Mouse (Mus musculus): Measurements from ENCODE around the gene Blm. TPM values are rescaled to one million over a fixed set of nuclear protein-coding genes. Genes with fewer than 3 reads are reported as not detected.
A peak's percentile ranks its signal among the peaks of the same experiment; 100 is the strongest.
"Not testable (repeated sequence)": the region's sequence is repeated elsewhere in the genome, so short reads cannot be mapped to it uniquely, and the experiment has no call there.

The Blm gene
- polyA plus RNA-seq, 1 experiment, result 6.3 TPM

DNA sequence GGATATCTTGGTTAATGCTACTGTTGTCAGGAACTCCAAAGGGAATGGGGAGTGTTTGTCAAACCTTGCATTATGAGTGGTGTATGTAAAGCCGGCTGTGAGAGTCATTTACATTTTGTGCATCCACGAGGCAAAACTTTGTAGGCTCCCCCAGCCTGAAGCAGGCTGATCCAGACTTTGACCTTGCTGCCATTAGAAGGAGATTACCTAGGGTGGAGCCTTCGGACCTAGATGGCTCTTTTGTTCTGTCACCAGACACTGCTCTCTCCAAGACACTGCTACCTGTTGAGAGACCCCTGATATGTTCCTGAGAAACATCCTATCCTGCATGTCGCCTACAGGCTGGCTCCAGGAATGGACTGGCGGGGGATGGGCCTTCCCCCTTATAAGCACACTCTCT lies 4.7 kb upstream of the Blm start:
- WGBS, result 93% methylated on average over 5 of the region's 5 CpGs
- H3K27me3 ChIP-seq (ENCODE audit: control insufficient read depth, insufficient read depth, low read length), result no peaks in the 10 kb centered on the region
- H3K4me3 ChIP-seq (ENCODE audit: control insufficient read depth, insufficient read depth, low read length), result no peak overlapping the region
- 0 out of 2 replicates have a peak, but pooled peaks cover under 1% of the 10 kb centered on the region for H3K4me1 ChIP-seq (replicated peaks; ENCODE audit: control insufficient read depth, insufficient read depth, low read length)
- H3K27ac ChIP-seq (ENCODE audit: control insufficient read depth, insufficient read depth, low read length), result no peak overlapping the region
- no peaks in the 10 kb centered on the region for H3K36me3 ChIP-seq (ENCODE audit: control insufficient read depth, insufficient read depth, low read length)
- no peak for TF ChIP-seq CTCF (IDR thresholded peaks at IDR 0.05; ENCODE audit: borderline replicate concordance, control insufficient read depth, extremely low read depth, insufficient read depth, low read length, poor library complexity)
- TF ChIP-seq POLR2A (IDR thresholded peaks at IDR 0.05; ENCODE audit: control insufficient read depth, extremely low read depth, insufficient read depth, low read length, poor library complexity), result no peak
- DNase-seq, result no peak

DNA sequence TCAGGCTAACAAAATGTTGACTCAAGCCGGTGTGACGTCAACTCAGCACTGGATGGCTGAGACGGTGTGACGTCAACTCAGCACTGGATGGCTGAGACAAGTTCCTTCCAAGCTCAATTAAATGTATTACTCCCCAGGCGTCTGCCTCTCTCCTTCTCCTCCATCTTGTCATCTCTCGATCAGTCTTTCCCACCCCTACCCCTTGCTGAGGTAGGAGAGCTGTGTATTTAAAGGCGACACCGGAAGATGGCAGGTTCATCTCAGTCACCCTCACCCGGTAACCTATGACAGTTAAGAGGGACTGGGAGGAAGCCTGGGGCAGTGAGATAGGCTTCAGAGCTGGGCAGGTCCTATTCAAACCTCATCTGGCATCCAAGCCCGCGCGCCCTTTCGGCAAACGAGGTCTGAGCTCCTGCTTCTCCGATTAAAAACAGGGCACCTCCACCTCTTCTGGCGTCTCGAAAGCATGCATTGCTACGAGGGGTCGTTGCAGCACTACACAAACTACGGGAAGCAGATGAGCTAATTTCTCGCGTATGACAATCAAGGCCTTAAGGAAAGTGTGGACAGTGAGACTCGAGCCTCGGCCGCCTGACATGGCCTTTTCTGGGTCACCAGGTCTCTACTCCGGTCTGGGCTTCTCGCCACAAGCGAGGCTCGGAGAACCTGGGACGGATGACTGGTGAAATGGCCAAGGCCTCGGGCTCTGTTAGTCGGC lies 469 bp downstream of the Blm start:
- Histone ChIP-seq H3K27me3 (ENCODE audit: control insufficient read depth, insufficient read depth, low read length) (no peaks in the 10 kb centered on the region), H3K4me3 (ENCODE audit: control insufficient read depth, insufficient read depth, low read length) (peak overlapping the region; percentile 75), H3K27ac (ENCODE audit: control insufficient read depth, insufficient read depth, low read length) (peak overlapping the region; percentile 14; the same call in 1 of the 2 replicates), H3K36me3 (ENCODE audit: control insufficient read depth, insufficient read depth, low read length) (no peaks in the 10 kb centered on the region), H3K4me1 (replicated peaks; ENCODE audit: control insufficient read depth, insufficient read depth, low read length) (peaks cover 6% of the 10 kb centered on the region; the same call in 1 of the 2 replicates)
- WGBS, result 1% methylated on average over 32 of the region's 32 CpGs
- TF ChIP-seq POLR2A (IDR thresholded peaks at IDR 0.05; ENCODE audit: control insufficient read depth, extremely low read depth, insufficient read depth, low read length, poor library complexity) (no peak), CTCF (IDR thresholded peaks at IDR 0.05; ENCODE audit: borderline replicate concordance, control insufficient read depth, extremely low read depth, insufficient read depth, low read length, poor library complexity) (no peak)
- peak; percentile 34 for DNase-seq

DNA sequence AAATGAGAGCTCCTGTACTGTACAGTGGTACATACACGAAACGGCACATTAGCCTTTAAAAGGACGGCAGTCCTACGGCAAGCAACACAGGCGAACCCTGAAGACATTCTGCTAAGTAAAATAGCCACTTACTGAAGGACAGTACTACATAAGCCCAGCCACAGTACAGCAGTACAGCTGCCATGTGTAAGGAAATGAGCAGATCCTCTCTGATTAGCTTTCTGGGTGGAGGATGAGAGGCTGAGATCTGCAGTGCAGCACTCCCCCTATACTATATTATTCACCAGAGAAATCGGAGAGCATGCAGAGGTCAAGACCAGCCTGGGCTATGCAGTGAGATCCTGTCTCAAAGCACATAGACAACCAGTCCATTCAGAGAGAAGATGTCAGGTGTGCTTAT lies 3.8 kb downstream of the Blm start:
- no peak for TF ChIP-seq POLR2A (IDR thresholded peaks at IDR 0.05; ENCODE audit: control insufficient read depth, extremely low read depth, insufficient read depth, low read length, poor library complexity)
- TF ChIP-seq CTCF (IDR thresholded peaks at IDR 0.05; ENCODE audit: borderline replicate concordance, control insufficient read depth, extremely low read depth, insufficient read depth, low read length, poor library complexity), result no peak
- H3K4me3 ChIP-seq (ENCODE audit: control insufficient read depth, insufficient read depth, low read length), result no peak overlapping the region
- DNase-seq, result no peak
- H3K27ac ChIP-seq (ENCODE audit: control insufficient read depth, insufficient read depth, low read length), result no peak overlapping the region
- H3K27me3 ChIP-seq (ENCODE audit: control insufficient read depth, insufficient read depth, low read length), result no peaks in the 10 kb centered on the region
- peaks cover 6% of the 10 kb centered on the region; the same call in 1 of the 2 replicates for H3K4me1 ChIP-seq (replicated peaks; ENCODE audit: control insufficient read depth, insufficient read depth, low read length)
- no peaks in the 10 kb centered on the region for H3K36me3 ChIP-seq (ENCODE audit: control insufficient read depth, insufficient read depth, low read length)
- WGBS, result 73% methylated on average over 6 of the region's 6 CpGs

DNA sequence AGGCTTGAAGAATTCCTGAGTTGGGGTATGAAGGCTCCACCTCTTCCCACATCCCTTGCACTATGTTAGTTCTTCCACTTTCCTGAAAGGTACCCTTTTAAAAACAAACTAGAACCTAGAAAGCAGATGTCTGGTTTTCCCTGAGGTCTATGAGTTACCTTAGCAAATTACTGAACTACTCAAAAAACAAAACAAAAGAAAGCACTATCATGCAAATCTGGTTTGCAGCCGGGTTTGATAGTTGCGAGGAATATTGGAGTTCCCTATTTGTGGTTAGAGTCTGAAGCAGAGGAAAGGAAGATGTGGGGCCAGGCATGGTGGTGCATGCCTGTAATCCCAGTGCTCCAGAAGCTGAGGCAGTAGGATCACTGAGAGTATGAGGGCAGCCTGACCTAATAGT lies 4.3 kb downstream of the Blm start:
- WGBS, result 60% methylated on average over 2 of the region's 2 CpGs
- peaks cover 6% of the 10 kb centered on the region; the same call in 1 of the 2 replicates for H3K4me1 ChIP-seq (replicated peaks; ENCODE audit: control insufficient read depth, insufficient read depth, low read length)
- no peak overlapping the region for H3K27ac ChIP-seq (ENCODE audit: control insufficient read depth, insufficient read depth, low read length)
- no peak overlapping the region for H3K4me3 ChIP-seq (ENCODE audit: control insufficient read depth, insufficient read depth, low read length)
- H3K36me3 ChIP-seq (ENCODE audit: control insufficient read depth, insufficient read depth, low read length), result no peaks in the 10 kb centered on the region
- TF ChIP-seq CTCF (IDR thresholded peaks at IDR 0.05; ENCODE audit: borderline replicate concordance, control insufficient read depth, extremely low read depth, insufficient read depth, low read length, poor library complexity) (no peak), POLR2A (IDR thresholded peaks at IDR 0.05; ENCODE audit: control insufficient read depth, extremely low read depth, insufficient read depth, low read length, poor library complexity) (no peak)
- H3K27me3 ChIP-seq (ENCODE audit: control insufficient read depth, insufficient read depth, low read length), result no peaks in the 10 kb centered on the region
- DNase-seq, result no peak

DNA sequence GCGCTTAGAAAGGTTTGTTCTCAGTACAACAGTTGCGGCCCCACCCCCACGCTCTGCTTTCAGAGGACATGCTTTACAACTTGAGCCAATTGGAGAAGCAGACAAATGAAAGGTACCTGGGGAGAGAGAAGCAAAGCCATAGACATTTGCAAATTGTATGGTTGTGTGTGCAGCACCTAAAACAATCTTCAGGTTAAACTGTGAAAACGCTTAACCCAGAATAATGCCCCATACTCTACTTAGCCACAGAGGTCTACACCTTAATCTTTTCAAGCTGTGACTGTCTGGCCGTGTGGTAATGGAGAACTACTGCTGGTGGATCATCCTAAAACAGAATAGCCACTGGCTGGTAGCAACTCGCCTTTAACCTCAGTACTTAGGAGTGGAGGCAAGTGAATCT lies 8.2 kb downstream of the Blm start:
- WGBS, result 94% methylated on average over 6 of the region's 6 CpGs
- H3K27me3 ChIP-seq (ENCODE audit: control insufficient read depth, insufficient read depth, low read length), result no peaks in the 10 kb centered on the region
- no peak overlapping the region for H3K27ac ChIP-seq (ENCODE audit: control insufficient read depth, insufficient read depth, low read length)
- no peak for TF ChIP-seq CTCF (IDR thresholded peaks at IDR 0.05; ENCODE audit: borderline replicate concordance, control insufficient read depth, extremely low read depth, insufficient read depth, low read length, poor library complexity)
- TF ChIP-seq POLR2A (IDR thresholded peaks at IDR 0.05; ENCODE audit: control insufficient read depth, extremely low read depth, insufficient read depth, low read length, poor library complexity), result no peak
- no peaks in the 10 kb centered on the region for H3K36me3 ChIP-seq (ENCODE audit: control insufficient read depth, insufficient read depth, low read length)
- no peak for DNase-seq
- H3K4me1 ChIP-seq (replicated peaks; ENCODE audit: control insufficient read depth, insufficient read depth, low read length), result no peaks in the 10 kb centered on the region
- H3K4me3 ChIP-seq (ENCODE audit: control insufficient read depth, insufficient read depth, low read length), result no peak overlapping the region

DNA sequence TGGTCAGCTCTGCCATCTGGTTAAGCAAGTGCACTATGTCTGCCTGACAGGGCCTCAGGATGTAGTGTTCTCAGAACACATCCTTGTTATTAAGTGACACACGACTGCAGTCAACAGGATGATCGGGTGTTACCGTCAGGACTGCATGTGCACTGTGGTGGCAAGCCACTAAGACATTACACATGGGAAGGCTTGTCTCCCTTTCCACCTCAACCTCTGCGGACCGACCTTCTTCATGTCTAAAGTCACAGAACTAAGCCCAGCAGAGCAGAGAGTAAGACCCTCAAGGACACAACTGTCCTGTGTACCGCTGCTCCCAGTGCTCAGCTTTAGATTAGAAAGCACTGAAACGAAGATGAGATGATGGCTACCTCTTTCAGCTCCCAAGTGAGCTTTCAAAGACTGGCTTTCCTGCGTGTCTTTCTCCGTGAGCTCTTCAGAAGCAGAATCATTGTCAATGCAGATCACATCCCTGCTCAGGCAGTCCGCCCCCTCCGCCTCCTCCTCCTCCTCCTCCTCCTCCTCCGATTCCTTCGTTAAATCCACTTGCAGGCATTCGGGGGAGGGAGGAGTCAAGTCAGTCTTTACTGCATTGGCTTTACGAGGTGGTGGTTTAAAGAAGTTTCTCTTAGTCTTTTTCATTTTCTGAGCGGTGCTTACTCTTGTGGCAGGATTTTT lies 22.4 kb downstream of the Blm start:
- 95% methylated on average over 16 of the region's 16 CpGs for WGBS

DNA sequence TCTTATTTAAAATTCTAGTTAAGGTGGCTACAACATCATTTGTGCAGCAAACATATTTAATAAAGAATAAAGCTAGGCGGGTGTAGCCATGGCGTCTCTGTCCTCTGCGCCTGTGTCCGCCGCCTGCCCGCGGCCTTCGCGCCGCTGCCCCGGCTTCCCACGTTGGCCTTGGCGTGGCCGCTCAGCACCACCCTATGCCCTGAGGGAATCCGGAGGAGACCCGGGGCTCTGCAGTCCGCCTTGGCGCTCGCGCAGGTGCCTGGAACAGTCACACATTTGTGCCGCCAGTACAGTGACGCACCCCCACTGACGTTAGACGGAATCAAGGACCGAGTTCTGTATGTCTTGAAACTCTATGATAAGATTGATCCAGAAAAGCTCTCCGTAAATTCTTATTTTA lies 27.2 kb downstream of the Blm start:
- H3K4me3 ChIP-seq (ENCODE audit: control insufficient read depth, insufficient read depth, low read length); H3K27ac ChIP-seq (ENCODE audit: control insufficient read depth, insufficient read depth, low read length); H3K4me1 ChIP-seq (replicated peaks; ENCODE audit: control insufficient read depth, insufficient read depth, low read length); DNase-seq; H3K27me3 ChIP-seq (ENCODE audit: control insufficient read depth, insufficient read depth, low read length): not testable (repeated sequence)
- H3K36me3 ChIP-seq (ENCODE audit: control insufficient read depth, insufficient read depth, low read length), result peaks cover 28% of the 10 kb centered on the region
- over 99% methylated on average over 26 of the region's 26 CpGs for WGBS

More for the DNA sequence above, 22.4 kb downstream of the Blm start:
- Histone ChIP-seq H3K4me1 (replicated peaks; ENCODE audit: control insufficient read depth, insufficient read depth, low read length) (no peaks in the 10 kb centered on the region), H3K36me3 (ENCODE audit: control insufficient read depth, insufficient read depth, low read length) (peaks cover 12% of the 10 kb centered on the region), H3K4me3 (ENCODE audit: control insufficient read depth, insufficient read depth, low read length) (no peak overlapping the region), H3K27me3 (ENCODE audit: control insufficient read depth, insufficient read depth, low read length) (no peaks in the 10 kb centered on the region), H3K27ac (ENCODE audit: control insufficient read depth, insufficient read depth, low read length) (no peak overlapping the region)
- DNase-seq, result no peak
- TF ChIP-seq CTCF (IDR thresholded peaks at IDR 0.05; ENCODE audit: borderline replicate concordance, control insufficient read depth, extremely low read depth, insufficient read depth, low read length, poor library complexity), result no peak
- TF ChIP-seq POLR2A (IDR thresholded peaks at IDR 0.05; ENCODE audit: control insufficient read depth, extremely low read depth, insufficient read depth, low read length, poor library complexity), result no peak
